Mouse (Mus musculus) adrenal gland, postnatal 25 days (tissue): ENCODE measurements around the gene Myo18a. TPM values are rescaled to one million over a fixed set of nuclear protein-coding genes. Genes with fewer than 3 reads are reported as not detected.

Experiments used
- DNase-seq: peaks from one replicate; pipeline ENCODE4 v3.0.0; 2021; ENCODE audit warnings: mixed read lengths
- total RNA-seq: library from RNA; stranded (reverse); gene quantifications from 2 replicates; pipeline ENCODE4 v1.2.3, GENCODE M21; 2021

The Myo18a gene
- total RNA-seq, 1 experiment from 2014 or later, result 84.2 TPM

DNA sequence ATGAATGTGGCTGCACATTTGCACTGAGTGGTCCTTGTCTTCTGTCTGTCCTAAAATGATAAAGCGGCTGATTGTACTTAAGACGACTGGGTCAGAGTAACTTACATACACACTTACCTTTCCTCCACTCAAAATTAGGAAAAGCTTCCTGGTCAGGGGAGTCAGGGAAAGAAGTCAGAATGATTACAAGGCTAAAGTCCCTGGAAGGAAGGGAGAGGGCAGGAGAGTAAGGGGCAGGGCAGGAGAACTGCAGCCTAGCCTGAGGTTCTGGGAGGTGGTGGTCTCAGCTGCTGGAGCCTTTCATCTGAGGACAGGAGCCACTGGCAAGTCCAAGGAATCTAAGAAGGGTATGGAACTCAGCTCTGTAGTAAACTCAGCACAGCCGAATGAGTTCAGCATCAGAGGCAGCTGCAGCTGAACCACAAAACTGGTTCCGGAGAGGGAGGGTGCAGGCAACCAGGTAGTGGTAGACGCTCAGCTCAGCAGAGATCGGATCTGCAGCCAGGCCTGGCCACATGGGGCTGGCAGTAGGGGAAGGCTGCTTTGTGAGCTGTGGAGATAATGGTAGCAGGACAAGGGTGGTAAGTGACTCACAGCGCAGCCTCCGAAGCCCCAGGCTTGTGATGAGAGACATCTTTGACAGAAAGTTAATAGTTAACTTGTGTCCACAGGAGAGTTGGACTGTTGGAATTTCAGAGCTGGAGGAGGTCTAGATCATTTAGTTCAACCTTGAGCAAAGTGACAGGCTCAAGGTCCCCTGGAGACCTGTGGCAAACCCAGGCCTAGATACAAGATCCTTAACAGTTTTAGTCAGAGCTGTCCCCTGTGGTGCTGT, 9.1 kb downstream of the Myo18a start:
- DNase-seq, result no peak

DNA sequence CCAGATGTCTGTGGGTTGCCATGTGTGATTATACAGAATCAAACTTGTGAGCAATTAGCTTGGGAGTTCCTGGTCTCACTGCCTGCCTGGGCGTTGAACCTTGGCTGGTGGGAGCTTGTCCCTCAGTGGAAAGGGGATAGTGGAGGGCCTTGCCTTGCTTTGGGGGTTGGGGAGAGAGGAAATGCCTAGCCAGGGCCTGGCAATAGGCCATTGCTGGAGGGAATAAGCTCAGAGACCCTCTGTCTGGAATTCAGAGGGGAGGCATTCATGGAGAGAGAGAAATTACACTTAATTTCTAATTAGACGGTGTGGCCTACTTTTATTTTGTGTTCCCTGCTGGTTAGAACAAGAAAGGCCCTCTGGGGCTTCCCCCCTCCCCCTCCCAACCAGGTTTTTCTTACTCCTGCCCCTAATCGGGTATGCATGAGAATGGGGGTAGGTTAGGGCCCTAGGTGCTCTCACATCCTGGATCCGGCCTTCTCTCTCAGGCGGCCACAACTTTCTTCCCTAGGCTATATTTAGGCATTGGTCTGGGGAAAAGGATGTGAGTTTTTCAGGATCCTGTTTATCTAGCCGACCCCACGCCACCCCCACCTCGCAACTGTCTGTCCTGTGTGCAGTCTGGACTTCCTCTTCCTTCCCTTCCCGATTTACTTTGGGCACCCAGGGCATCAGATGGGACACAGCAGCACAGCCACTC, 12.8 kb downstream of the Myo18a start:
- no peak for DNase-seq

DNA sequence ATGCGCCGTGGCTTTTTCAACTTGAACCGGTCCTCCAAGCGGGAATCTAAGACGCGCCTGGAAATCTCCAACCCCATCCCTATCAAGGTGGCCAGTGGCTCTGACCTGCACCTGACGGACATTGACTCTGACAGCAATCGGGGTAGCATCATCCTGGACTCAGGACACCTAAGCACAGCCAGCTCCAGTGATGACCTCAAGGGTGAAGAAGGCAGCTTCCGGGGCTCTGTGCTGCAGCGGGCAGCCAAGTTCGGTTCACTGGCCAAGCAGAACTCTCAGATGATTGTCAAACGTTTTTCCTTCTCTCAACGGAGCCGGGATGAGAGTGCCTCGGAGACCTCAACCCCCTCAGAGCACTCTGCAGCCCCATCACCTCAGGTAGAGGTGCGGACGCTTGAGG, 14.4 kb downstream of the Myo18a start:
- DNase-seq, result no peak

DNA sequence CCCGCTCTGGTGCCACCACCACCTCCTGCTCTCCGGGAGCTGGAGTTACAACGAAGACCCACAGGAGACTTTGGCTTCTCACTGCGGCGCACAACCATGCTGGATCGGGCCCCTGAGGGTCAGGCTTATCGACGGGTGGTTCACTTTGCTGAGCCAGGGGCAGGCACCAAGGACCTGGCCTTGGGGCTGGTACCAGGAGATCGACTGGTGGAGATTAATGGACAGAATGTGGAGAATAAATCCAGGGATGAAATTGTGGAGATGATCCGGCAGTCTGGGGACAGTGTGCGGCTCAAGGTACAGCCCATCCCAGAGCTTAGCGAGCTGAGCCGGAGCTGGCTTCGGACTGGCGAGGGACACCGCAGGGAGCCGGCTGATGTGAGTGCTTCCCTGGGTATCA, 14.9 kb downstream of the Myo18a start:
- DNase-seq, result no peak

DNA sequence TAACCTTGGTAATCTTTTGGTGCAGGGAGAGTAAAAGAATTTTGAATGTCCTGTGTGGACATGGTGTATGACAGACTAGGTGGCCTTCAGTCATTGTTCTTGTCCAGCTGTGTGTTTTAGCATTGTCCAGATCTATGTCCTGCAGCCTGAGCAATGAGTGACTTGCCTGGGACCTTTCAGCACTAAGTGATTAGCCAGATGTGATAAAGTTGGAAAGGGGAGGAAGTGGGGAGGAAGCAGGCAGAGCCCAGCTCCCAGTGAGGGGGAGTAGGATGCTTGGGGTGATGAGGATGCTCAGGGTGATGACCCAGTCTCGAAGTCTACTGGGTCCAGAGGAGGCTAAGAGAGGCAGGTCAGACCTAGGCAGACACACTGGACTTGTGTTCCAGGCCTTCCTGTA, 16.2 kb downstream of the Myo18a start:
- no peak for DNase-seq

DNA sequence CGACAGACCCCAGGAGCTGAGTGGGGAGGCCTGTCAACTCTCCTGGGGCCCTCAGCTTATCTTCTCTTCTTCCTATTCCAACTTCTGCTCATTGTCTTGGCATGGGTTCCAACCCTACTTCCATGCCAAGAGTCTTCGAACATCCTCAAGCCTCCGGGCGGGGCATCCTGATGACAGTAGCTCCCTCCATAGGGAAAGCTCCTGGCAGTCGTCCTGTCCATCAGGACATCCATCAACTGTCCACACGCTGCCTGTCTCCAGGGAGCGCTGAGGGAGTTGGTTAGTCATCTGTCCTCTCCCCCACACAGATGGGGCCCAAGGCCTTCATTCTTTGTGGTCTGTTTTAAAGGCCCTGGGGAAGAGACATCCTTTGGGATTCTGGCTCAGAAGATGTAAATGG, 18.0 kb downstream of the Myo18a start:
- no peak for DNase-seq

DNA sequence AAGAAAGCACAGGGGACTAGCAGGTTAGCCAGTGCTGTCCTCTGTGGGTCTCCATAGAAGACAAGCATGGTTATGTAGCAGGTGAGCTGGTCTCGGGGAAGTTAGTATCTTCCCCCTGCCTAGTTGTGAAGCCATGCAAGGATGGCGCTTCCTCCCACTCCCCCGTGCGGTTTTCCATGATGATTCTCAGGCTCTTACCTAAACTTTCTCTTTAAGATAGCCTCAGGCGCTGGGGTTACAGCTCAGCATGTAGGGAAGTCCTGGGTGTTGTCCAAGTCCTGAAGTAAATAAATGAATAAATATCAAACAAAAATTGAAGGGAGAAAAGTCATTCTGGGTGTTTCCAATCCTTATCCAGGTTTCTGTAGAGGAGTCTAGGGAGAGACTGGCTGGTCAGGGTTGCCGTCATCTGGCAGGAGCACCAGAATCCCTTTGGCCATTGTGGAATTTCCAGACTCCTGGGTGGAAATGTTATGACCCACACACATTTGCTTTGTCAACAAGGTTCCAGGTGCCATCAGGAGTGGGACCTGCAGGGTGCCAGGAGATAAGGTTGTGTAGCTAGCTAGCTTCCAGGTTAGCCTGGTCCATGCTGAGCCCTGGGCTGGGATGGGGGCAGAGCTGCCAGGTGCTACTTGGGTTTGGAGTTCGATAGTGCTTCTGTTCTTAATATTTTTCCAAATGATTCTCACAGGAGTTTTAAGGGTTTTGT, 19.2 kb downstream of the Myo18a start:
- no peak for DNase-seq

DNA sequence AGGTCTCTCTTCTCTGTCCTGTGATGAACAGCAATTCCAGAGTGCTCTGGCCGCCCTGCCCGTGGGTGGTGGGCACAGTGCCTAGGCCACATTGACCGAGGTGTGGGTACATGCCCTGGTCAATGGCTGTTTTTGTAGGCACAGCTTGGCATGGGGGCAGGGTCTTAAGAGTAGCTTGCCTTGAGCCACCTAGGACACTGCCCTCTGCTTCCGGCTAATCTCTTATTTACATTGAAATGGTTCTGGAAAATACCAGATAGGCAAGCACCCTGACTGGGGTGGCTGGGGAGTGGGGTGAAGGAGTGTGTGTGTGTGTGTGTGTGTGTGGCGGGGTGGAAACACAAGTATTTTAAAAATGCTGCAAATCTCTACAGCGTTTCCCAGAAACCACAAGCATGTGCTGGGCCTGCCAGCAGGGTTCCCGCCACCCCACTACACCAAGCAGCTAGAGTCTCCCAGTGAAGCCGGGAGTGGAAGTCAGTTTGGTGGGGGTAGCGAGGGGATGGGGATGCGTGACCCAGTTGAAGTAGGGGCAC, 20.2 kb downstream of the Myo18a start:
- DNase-seq, result no peak

DNA sequence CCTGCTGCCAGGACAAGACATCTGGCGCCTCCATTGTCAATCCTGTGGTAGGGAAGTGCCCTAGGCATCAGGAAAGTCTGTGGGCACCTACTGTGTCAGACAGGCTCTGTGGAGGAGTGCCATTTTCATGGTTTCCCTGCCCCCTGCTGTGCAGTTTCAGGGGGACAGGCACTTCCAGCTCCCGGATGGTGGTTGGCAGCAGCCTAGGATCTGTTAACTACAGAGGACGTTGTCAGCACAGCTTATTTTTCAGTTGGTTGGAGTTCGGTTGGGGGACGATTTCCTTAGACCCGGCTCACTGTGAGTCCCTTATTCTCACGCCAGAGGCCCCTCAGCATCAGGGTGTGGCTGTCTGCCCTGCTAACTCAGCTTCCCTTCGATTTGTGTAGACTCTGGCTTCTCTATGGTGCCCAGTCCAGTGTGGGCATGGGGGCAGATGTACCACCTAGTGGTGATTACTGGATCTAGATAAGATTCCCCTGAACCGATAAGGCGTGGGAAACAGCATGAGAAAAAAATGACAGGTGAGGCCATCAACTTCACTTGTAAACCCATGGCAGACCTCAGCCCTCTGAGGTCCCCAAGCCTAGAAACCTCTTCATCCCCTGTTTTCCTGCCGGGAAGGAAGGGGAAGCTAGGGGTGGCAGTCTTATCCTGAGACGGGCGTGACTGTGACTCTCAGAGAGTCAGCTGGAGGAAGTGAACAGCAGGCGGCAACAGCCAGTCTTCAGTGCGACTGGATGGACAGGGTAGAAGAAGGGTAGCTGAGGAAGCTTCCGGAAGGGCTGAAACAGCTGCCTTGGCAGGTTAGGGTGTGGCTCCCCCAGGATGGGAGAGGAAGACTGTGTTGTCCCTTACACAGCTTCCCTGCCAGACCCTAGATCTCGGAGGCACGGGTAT, 21.0 kb downstream of the Myo18a start:
- DNase-seq, result no peak

DNA sequence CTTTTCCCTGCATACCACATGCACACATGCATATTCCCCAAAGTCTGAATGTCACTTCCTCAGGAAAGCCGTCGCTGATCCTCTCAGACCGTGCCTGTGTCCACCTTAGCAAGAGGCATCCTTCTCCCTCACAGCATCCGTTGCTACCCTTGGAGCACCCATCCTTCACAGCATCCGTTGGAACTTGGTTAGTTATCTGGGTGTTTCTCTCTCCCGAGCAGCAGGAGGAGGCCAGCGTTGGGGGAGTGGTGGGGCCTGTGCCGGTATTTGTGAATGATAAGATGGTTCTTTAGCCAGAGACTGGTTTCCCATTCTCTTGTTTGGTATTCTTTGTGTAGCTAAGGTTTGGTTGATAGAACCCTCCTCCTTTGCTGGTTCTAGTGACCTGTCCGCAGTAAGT, 21.8 kb downstream of the Myo18a start:
- no peak for DNase-seq

DNA sequence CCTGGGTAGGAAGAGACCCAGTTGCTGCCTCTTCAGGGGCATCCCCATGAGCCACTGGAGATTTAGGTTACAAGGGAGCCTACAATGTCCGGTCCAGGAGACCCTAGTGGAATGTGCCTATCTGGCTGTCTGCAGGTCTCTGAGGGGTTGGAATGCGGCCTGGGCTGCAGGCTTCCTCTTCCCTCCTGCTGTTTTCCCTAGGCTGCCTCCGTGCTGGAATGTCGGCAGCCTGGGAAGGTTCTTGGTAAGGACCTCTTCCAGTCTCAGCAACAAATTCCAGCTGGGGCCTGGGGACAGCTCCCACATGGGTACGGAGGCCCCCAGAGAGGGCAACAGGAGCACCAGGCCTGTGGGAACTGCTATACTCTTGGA, 22.3 kb downstream of the Myo18a start:
- DNase-seq, result no peak

DNA sequence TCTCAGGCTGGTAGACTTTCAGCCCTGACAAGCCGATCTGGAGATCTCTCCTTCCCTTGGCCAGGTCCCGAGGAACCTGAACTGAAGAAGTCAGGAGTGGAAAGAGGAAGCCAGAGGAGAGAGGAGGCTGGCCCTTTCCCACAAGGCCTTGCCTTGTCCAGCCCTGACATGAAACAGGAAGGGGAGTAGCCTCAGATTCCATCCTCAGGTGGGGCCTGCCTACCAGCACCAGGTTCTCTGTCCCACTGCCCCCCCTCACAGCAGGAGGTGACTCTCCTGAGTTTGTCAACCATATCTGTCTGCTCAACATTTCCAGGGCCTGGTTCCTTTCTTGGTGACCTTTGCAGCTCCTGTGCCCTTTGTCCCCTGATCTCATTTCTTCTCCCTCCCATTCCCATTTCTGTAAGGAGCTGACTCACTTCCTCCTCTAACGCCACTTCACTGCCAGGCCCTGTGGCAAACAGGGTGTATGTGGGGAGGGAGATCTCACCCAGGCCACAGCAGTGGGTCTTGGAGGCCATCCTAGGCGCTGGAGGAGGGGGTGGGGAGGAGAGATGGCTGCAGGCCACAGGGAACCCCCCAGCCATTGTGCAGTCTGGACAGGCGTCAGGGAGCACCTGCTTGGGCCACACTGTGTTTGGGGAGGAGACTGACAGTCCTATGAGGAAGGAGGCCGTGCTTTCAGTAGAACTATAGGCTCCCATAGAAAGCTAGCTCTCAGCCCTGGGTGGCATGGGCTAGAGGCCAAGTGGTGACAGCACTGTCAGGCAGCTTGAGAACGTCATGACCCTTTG, 22.9 kb downstream of the Myo18a start:
- peak; percentile 69 for DNase-seq

DNA sequence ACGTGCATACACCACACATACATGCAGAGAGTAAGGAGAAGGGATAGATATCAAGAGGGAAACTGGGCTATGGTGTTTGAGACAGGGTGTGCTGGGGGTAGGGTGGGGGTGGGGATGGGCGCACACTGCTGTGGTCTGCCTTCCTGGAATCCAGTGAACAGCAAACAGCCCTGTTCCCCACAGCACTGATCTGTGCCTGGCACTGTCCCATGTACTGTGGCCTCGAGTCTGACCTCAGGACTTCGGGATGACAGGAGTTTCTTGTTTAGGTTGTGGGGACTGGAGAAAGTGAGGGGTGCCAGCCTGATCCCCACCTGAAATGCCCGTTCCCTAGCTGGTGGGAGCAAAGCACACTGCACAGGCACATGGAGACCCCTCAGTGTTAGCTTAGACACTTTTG, 24.7 kb downstream of the Myo18a start, which contains the start of gene Gm10277:
Gene Gm10277 (minus strand): TSS at position 41 of the 400 bp plus-strand sequence.
- no peak for DNase-seq

DNA sequence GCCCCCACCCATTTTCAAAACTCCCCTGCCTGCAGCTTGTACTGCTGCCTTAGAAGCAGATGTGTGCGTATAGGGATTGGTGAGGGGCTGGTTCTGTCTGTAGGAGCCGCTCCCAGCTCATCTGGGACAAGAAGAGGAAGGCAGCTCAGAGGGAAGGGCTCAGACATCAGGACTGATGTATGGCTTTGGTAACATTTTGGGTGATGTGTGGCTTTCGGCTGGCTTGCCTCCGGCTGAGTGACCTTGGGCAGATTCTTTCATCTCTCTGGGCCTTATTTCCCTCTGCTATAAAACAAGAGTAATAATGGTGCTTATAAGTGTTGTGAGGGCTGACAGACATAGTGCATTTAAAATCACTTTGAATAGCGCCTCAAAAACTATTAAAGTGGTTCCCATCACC, 26.5 kb downstream of the Myo18a start:
- DNase-seq, result no peak

DNA sequence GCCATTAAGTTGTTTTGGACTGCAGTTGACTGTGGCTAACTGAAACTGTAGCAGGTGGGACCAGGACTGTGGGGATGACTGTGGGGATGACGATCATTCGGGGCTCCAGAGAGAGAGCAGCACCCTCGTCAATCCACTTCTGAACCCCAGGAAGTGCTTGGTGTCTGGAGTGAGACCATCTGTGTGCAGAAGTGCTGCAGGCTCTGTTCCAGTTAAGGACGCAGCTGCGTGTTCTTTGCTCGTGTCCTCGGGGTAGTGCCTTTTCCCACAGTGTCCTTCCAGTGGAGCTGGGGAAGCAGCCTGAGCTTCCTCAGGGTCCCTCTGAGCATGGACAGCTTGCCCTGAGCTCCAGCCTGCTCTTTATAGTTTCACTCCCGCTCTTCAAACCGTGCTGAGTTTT, 27.2 kb downstream of the Myo18a start:
- DNase-seq, result no peak

DNA sequence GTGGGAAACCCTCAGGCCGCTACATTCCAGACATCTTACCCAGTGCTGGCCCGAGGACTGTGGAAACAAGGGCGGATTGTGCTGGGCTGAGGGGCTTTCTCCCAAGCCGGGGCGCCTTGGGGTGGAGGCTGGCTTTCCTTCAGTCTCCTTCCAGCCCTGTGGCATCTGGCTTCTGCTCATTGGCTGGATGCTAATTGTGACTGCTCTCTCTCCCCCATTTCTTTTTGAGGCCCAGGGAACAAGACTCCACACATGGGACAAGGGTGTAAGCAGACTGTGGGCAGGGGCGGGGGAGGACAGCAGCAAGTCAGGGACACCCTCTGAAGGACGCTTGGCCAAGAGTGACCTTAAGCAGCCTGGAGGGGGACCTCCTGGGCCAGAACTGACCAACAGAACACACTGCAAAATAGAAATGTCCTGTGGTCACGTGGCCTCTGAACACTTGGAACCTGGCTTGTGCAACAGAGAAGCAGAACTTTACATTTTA, 28.2 kb downstream of the Myo18a start:
- DNase-seq, result no peak

DNA sequence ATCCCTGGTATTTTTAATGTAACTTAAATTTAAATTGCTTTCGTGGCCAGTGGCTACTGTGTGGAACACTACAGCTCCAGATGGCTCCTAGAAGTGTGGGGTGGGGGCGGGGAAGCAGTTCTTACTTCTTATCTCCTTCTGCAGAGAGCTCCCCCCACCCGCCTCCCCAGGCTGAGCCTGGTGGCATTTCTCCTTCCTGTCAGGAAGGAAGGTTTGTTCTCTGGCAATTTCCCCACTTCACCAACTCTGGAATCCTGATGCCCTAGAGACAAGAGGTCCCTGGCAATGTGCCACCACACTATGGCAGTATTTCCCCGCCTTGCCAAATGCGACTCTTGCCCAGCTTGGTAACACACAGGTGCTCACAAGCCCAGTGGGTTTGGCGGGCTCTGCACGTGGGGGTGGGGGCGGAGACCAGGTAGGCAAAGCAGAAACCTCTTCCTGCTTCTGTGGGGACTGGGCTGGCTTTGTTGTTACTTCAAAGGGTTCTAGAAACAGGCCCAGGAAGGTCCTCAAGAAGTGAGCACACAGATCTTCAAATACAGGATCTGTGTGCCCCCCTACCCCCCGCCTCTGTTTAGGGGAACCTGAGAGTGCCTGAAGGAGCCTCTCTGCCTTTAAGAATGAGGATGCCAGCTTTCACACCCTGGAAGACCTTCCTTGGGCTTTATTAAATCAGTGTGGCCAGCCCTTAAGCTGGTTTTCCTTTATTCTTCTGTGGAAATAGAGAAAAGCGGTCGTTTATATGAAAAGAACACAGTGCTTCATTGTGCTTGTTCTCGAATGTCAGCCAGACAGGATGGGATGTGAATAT, 28.9 kb downstream of the Myo18a start:
- DNase-seq, result peak; percentile 63

DNA sequence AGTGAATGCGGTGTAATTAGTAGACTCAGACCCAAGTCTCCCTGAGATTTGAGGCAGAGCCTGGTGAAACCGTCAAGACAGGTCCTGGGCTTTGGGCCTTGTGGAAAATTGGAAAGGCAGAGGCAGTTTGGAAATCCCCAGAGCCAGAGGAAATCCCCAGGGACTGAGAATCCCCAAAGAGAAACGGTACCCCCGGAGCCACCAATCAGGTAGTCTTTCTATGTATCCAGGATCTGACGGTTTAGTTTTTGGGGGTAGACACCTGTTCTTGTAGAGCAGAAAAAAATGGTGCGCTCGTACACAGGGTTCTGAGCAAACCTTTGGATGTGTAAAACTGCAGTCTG, 29.5 kb downstream of the Myo18a start:
- DNase-seq, result no peak

DNA sequence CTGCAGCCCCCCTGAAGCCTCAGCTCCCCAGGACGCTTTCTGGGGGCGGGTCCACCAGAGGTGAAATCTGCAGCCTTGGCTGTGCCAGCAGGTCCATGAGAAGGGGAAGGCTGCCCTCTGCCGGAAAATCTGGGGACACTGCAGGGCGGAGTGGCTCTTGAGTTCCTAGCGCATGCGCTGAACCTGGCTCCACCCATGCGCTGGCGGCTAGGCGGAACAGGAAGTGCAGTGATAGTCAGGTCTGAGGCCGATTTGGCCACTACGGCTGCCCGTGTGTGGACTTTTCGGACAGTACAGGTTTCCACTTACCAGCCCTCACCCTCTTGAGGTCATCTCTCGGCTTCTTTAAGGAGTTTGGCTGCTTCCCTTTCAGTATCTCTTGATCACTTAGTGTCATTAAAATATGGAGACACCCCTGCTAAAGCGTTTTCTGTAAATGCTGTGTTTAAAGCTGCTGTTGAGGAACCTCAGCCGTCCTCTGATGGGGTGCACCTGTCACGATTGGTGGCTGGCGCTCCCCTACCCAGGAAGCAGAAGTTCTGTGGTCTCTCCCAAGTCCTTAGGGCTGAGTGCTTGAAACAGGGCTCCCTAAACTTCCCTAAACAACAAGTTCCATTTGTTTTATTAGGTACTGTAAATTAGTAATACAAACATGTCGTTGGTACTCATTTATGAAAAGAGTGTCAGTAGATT, 30.3 kb downstream of the Myo18a start:
- peak; percentile 96 for DNase-seq
